ENCODE assay signal across 14 mouse cellular contexts in genomic region chr8:34441756-34442155, GRCm38 (mm10).
"Had no signal": no experiment of that assay in that cellular context is flagged by ENCODE, and none has a peak within 500 bp of the region (broad histone marks: within the 10 kb centered on the region; RNA-seq: fewer than 3 reads in every experiment).

No protein-coding gene starts in this region.

- H3K4me2 ChIP-seq: intestine, embryonic 15.5 days; limb, embryonic 12.5 days; liver, embryonic 12.5 days; lung, embryonic 15.5 days; neural tube, embryonic 12.5 days had no signal

- DNase-seq: kidney, adult 18-20 months; kidney, postnatal 10 days; kidney, postnatal 4 days; lung, postnatal 14 days; right cerebral cortex, postnatal 25 days; thymus, postnatal 36 days had no signal

- H3K27ac ChIP-seq: intestine, embryonic 15.5 days; layer of hippocampus, adult 2 months; limb, embryonic 12.5 days; liver, embryonic 12.5 days; lung, embryonic 15.5 days; macrophage; neural tube, embryonic 12.5 days had no signal

- H3K9me3 ChIP-seq: intestine, embryonic 15.5 days; limb, embryonic 12.5 days; liver, embryonic 12.5 days; lung, embryonic 15.5 days; neural tube, embryonic 12.5 days had no signal

- H3K4me1 ChIP-seq: intestine, embryonic 15.5 days; limb, embryonic 12.5 days; liver, embryonic 12.5 days; lung, embryonic 15.5 days; megakaryocyte, embryonic 14.5 days; neural tube, embryonic 12.5 days had no signal

- H3K4me3 ChIP-seq: intestine, embryonic 15.5 days; layer of hippocampus, adult 2 months; limb, embryonic 12.5 days; liver, embryonic 12.5 days; lung, embryonic 15.5 days; megakaryocyte, embryonic 14.5 days; neural tube, embryonic 12.5 days had no signal

- H3K36me3 ChIP-seq: intestine, embryonic 15.5 days; limb, embryonic 12.5 days; liver, embryonic 12.5 days; lung, embryonic 15.5 days; neural tube, embryonic 12.5 days had no signal

- H3K27me3 ChIP-seq: intestine, embryonic 15.5 days; limb, embryonic 12.5 days; liver, embryonic 12.5 days; lung, embryonic 15.5 days; neural tube, embryonic 12.5 days had no signal

- H3K9ac ChIP-seq: intestine, embryonic 15.5 days; limb, embryonic 12.5 days; liver, embryonic 12.5 days; lung, embryonic 15.5 days; neural tube, embryonic 12.5 days had no signal

- ATAC-seq: intestine, embryonic 15.5 days; liver, embryonic 12.5 days had no signal
